Mouse (Mus musculus) ES-E14 (cell line): ENCODE results near the gene Actr10. TPM values are rescaled to one million over a fixed set of nuclear protein-coding genes. Genes with fewer than 3 reads are reported as not detected.
A peak's percentile ranks its signal among the peaks of the same experiment; 100 is the strongest.

ENCODE experiments used
- DNase-seq: peaks from one replicate; pipeline ENCODE4 v3.0.0-alpha.2; 2013; ENCODE audit warnings: low read depth, low spot score
- H3K27ac ChIP-seq: 2 replicates; pipeline ENCODE4 v1.5.1; 2012; ENCODE audit warnings: low read depth, mild to moderate bottlenecking, low read length, moderate library complexity, mixed read lengths; ENCODE audit not compliant: poor library complexity, insufficient read depth, severe bottlenecking
- H3K36me3 ChIP-seq: 2 replicates; pipeline ENCODE4 v1.6.1; 2012; ENCODE audit warnings: mild to moderate bottlenecking, low read length, moderate library complexity, mixed read lengths; ENCODE audit not compliant: control insufficient read depth, poor library complexity, insufficient read depth, severe bottlenecking
- H3K4me1 ChIP-seq, 2 experiments: fragments of 150-350 bp in 1 of 2; sonication (generic) in 1 of 2; 2 replicates each; pipeline ENCODE4 v1.6.1; 2012; ENCODE audit warnings: low read length in 2 of 2, mild to moderate bottlenecking in 1 of 2, mixed read lengths in 1 of 2; ENCODE audit not compliant: control insufficient read depth in 2 of 2, insufficient read depth in 2 of 2, poor library complexity in 1 of 2
- H3K4me3 ChIP-seq, 2 experiments: fragments of 150-350 bp in 1 of 2; sonication (generic) in 1 of 2; 2 replicates each; pipeline ENCODE4 v1.5.1; 2012; ENCODE audit warnings: low read length in 2 of 2, low read depth in 1 of 2, mild to moderate bottlenecking in 1 of 2, mixed read lengths in 1 of 2; ENCODE audit not compliant: insufficient read depth in 1 of 2, poor library complexity in 1 of 2, severe bottlenecking in 1 of 2
- H3K9ac ChIP-seq: 2 replicates; pipeline ENCODE4 v1.6.1; 2012; ENCODE audit warnings: low read depth, mild to moderate bottlenecking, low read length, mixed read lengths; ENCODE audit not compliant: poor library complexity, insufficient read depth, severe bottlenecking
- H3K9me3 ChIP-seq: fragments of 150-350 bp; sonication (generic); 2 replicates; pipeline ENCODE4 v1.6.1; 2012; ENCODE audit warnings: low read depth, mild to moderate bottlenecking, low read length; ENCODE audit not compliant: control insufficient read depth, insufficient read depth
- CHD2 ChIP-seq: IDR thresholded peaks from 2 replicates; pipeline ENCODE4 v1.6.1; 2014; ENCODE audit warnings: mild to moderate bottlenecking, low read depth, low read length, inconsistent platforms
- HCFC1 ChIP-seq: IDR thresholded peaks from 2 replicates; pipeline ENCODE4 v1.6.1; 2012; ENCODE audit warnings: low read length, inconsistent platforms, borderline replicate concordance; ENCODE audit not compliant: insufficient read depth
- MAFK ChIP-seq: IDR thresholded peaks from 2 replicates; pipeline ENCODE4 v1.6.1; 2014; ENCODE audit warnings: mild to moderate bottlenecking, low read depth, low read length, inconsistent platforms; ENCODE audit not compliant: insufficient read depth
- ZC3H11A ChIP-seq: IDR thresholded peaks from 2 replicates; pipeline ENCODE4 v1.6.1; 2012; ENCODE audit warnings: low read depth, mild to moderate bottlenecking, inconsistent platforms, low read length, borderline replicate concordance
- ZNF384 ChIP-seq: IDR thresholded peaks from 2 replicates; pipeline ENCODE4 v1.6.1; 2012; ENCODE audit warnings: low read depth, low read length, inconsistent platforms
- in situ Hi-C, 2 experiments: fragments of 600-800 bp; cut with MboI; formaldehyde crosslinking; loops; one replicate each; pipeline ENCODE4 v1.15.1; 2025; ENCODE audit warnings: low sequenced_read_pairs in 2 of 2, inconsistent platforms in 1 of 2; ENCODE audit not compliant: unreplicated experiment in 2 of 2
- total RNA-seq: library from RNA; depleted of rRNA; stranded (reverse); fragments of 300-350 nt; gene quantifications from 2 replicates; pipeline ENCODE4 v1.2.3, GENCODE M21; 2012

Gene Actr10
- total RNA-seq, 1 experiment, result 86.2 TPM

GRCm38 (mm10) chr12:70937150-70937549 is 507 bp upstream of the Actr10 start:
- peak overlapping the region; percentile 71 to 92 for H3K4me3 ChIP-seq
- H3K9me3 ChIP-seq, result peaks cover 11% of the 10 kb centered on the region
- H3K4me1 ChIP-seq, result no peaks in the 10 kb centered on the region; a peak in 1 of 4 replicates
- DNase-seq, result no peak
- peak overlapping the region; percentile 74; the same call in 1 of the 2 replicates for H3K9ac ChIP-seq
- in situ Hi-C loops, result no loop called here
- peak overlapping the region; percentile 81 for H3K27ac ChIP-seq
- H3K36me3 ChIP-seq, result no peaks in the 10 kb centered on the region
- TF ChIP-seq ZC3H11A (no peak), CHD2 (no peak), MAFK (0 out of 2 replicates have a peak, but pooled peaks have one; percentile 28)

- in situ Hi-C loops, result no loop called here
- Histone ChIP-seq H3K4me3 (no peak overlapping the region), H3K36me3 (peaks cover 6% of the 10 kb centered on the region), H3K9ac (no peak overlapping the region), H3K9me3 (peaks cover 11% of the 10 kb centered on the region), H3K4me1 (no peaks in the 10 kb centered on the region; a peak in 1 of 4 replicates), H3K27ac (no peak overlapping the region)
- DNase-seq, result no peak
- TF ChIP-seq CHD2 (no peak), ZNF384 (no peak), MAFK (no peak)
Observed at GRCm38 (mm10) chr12:70940806-70941205, 3.1 kb downstream of the Actr10 start.

DNA sequence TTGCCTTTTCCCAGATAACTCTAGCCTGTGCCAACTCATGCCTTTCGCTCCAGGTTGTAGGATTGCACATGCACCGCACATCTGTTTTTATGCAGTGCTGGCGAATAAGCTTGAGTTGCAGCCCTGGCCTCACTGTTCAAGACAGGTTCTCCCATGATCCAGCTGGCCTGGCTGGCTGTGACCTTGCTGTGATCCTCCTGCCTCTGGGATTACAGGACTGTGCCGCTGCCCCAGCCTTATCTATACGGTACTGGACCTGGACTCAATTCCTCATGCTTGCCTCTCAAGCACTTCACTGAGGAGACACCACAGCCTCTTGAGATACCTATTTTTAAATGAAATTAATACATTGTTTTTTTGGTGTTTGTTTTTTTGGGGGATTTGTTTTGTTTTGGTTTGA is 6.5 kb downstream of the Actr10 start:
- Histone ChIP-seq H3K36me3 (peaks cover 11% of the 10 kb centered on the region), H3K27ac (no peak overlapping the region), H3K9me3 (no peaks in the 10 kb centered on the region), H3K4me3 (no peak overlapping the region), H3K9ac (no peak overlapping the region), H3K4me1 (no peaks in the 10 kb centered on the region)
- TF ChIP-seq ZNF384, result no peak
- TF ChIP-seq MAFK, result no peak
- no peak for TF ChIP-seq ZC3H11A
- TF ChIP-seq CHD2, result no peak
- no peak for TF ChIP-seq HCFC1
- DNase-seq, result no peak
- in situ Hi-C loops, result no loop called here

- no peaks in the 10 kb centered on the region for H3K9me3 ChIP-seq
- no peak overlapping the region for H3K9ac ChIP-seq
- no peak overlapping the region for H3K4me3 ChIP-seq
- DNase-seq, result no peak
- H3K27ac ChIP-seq, result no peak overlapping the region
- no peaks in the 10 kb centered on the region for H3K4me1 ChIP-seq
- peaks cover 11% of the 10 kb centered on the region for H3K36me3 ChIP-seq
- in situ Hi-C loops, result no loop called here
- TF ChIP-seq HCFC1, result no peak
- no peak for TF ChIP-seq ZNF384
- TF ChIP-seq MAFK, result no peak
- no peak for TF ChIP-seq CHD2
- no peak for TF ChIP-seq ZC3H11A
Observed at GRCm38 (mm10) chr12:70946585-70947256, 9.1 kb downstream of the Actr10 start.

DNA sequence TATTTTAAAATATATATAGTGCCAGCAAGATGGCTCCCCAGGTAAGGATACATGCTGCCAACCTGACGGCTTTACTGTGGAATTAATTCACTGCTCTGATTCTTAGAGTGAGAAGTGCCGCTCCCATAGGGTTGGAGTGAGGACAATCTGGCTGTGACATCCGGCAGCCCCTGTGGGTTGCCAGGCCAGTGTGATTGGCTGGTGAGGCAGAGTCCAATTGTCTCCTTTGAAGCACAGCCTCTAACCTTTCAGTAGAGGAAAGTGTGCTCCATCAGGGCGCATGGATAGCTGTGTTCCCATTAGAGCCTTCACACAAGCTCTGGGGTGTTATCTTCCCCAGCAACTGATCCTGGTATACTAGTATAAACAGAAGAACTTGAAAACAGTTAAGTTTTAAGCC is 21.0 kb downstream of the Actr10 start:
- TF ChIP-seq ZC3H11A (no peak), CHD2 (no peak), ZNF384 (no peak), HCFC1 (no peak), MAFK (no peak)
- DNase-seq, result no peak

More for the DNA sequence above, 21.0 kb downstream of the Actr10 start:
- no peak overlapping the region for H3K27ac ChIP-seq
- H3K9me3 ChIP-seq, result no peaks in the 10 kb centered on the region
- H3K9ac ChIP-seq, result no peak overlapping the region
- in situ Hi-C loops, result no loop called here
- no peaks in the 10 kb centered on the region for H3K4me1 ChIP-seq
- H3K36me3 ChIP-seq, result peaks cover 5% of the 10 kb centered on the region
- H3K4me3 ChIP-seq, result no peak overlapping the region
